Mouse (Mus musculus): ENCODE measurements around the gene Galr2.
A peak's percentile ranks its signal among the peaks of the same experiment; 100 is the strongest.
"Not testable (repeated sequence)": the region's sequence is repeated elsewhere in the genome, so short reads cannot be mapped to it uniquely, and the experiment has no call there.

Galr2 gene

GRCm38 (mm10) chr11:116272589-116273468 is 7.9 kb upstream of the Galr2 start:
- DNase-seq = no peak

- DNase-seq = no peak
Measured at GRCm38 (mm10) chr11:116273469-116274044, 7.2 kb upstream of the Galr2 start.

GRCm38 (mm10) chr11:116274045-116274666 is 6.6 kb upstream of the Galr2 start, which contains the start of gene Srp68:
Gene Srp68 (minus strand): TSS chr11:116274217.
- DNase-seq = peak; percentile 99

GRCm38 (mm10) chr11:116277184-116277583 is 3.6 kb upstream of the Galr2 start:
- not testable (repeated sequence) for DNase-seq

- no peak for DNase-seq
Measured at GRCm38 (mm10) chr11:116281671-116282070, 932 bp downstream of the Galr2 start.

- no peak for DNase-seq
Measured at GRCm38 (mm10) chr11:116282089-116282488, 1.4 kb downstream of the Galr2 start.

- DNase-seq = peak; percentile 86
Measured at GRCm38 (mm10) chr11:116282912-116283521, 2.3 kb downstream of the Galr2 start.

- no peak for DNase-seq
Measured at GRCm38 (mm10) chr11:116283982-116284381, 3.2 kb downstream of the Galr2 start.

- DNase-seq = peak; percentile 96
Measured at GRCm38 (mm10) chr11:116285770-116286191, 5.0 kb downstream of the Galr2 start.

GRCm38 (mm10) chr11:116287351-116287750 is 6.6 kb downstream of the Galr2 start:
- peak; percentile 87 for DNase-seq

- peak; percentile 75 for DNase-seq
Measured at GRCm38 (mm10) chr11:116290556-116290955, 9.8 kb downstream of the Galr2 start.

- DNase-seq = peak; percentile 77
Measured at GRCm38 (mm10) chr11:116292401-116292800, 11.7 kb downstream of the Galr2 start.

GRCm38 (mm10) chr11:116293538-116294137 is 12.9 kb downstream of the Galr2 start:
- DNase-seq = no peak

GRCm38 (mm10) chr11:116294319-116294718 is 13.6 kb downstream of the Galr2 start:
- no peak for DNase-seq

- DNase-seq = no peak
Measured at GRCm38 (mm10) chr11:116296191-116296734, 15.5 kb downstream of the Galr2 start.

GRCm38 (mm10) chr11:116297017-116297416 is 16.3 kb downstream of the Galr2 start:
- no peak for DNase-seq

GRCm38 (mm10) chr11:116298221-116298620 is 17.5 kb downstream of the Galr2 start:
- DNase-seq = no peak

- no peak for DNase-seq
Measured at GRCm38 (mm10) chr11:116298621-116299020, 17.9 kb downstream of the Galr2 start.

GRCm38 (mm10) chr11:116305423-116305822 is 24.7 kb downstream of the Galr2 start:
- DNase-seq = no peak

GRCm38 (mm10) chr11:116306126-116306982 is 25.6 kb downstream of the Galr2 start:
- DNase-seq = peak; percentile 99

GRCm38 (mm10) chr11:116307019-116307725 is 26.4 kb downstream of the Galr2 start, which contains the start of gene Exoc7:
Gene Exoc7 (minus strand): TSS chr11:116307233.
- DNase-seq = no peak
